Mouse (Mus musculus): ENCODE results near the gene Arhgap23. TPM values are rescaled to one million over a fixed set of nuclear protein-coding genes. Genes with fewer than 3 reads are reported as not detected.

Gene Arhgap23
- polyA plus RNA-seq, 2 experiments, result 7.3 to 17.5 TPM

GRCm38 (mm10) chr11:97463166-97463565 is 47.8 kb downstream of the Arhgap23 start:
- DNase-seq (ENCODE audit: low read depth in 3 of 3, low spot score in 3 of 3) (no peak), ATAC-seq (ENCODE audit: insufficient read depth) (no peak)
- H3K27me3 ChIP-seq (ENCODE audit: control insufficient read depth, insufficient read depth, low read length), result no peaks in the 10 kb centered on the region
- H3K36me3 ChIP-seq (replicated peaks; ENCODE audit: control insufficient read depth, insufficient read depth, low read depth), result peaks cover 96% of the 10 kb centered on the region
- no peaks in the 10 kb centered on the region for H3K4me1 ChIP-seq (replicated peaks; ENCODE audit: control insufficient read depth in 2 of 2, insufficient read depth in 2 of 2, low read length in 1 of 2)
- TF ChIP-seq CTCF (IDR thresholded peaks at IDR 0.05; ENCODE audit: low read depth), result no peak
- TF ChIP-seq EP300 (IDR thresholded peaks at IDR 0.05; ENCODE audit: low read depth), result no peak
- H3K27ac ChIP-seq, result no peak overlapping the region
- H3K4me2 ChIP-seq (ENCODE audit: low read depth), result no peak overlapping the region
- H3K9ac ChIP-seq (replicated peaks), result no peak overlapping the region
- no peak overlapping the region for H3K4me3 ChIP-seq (ENCODE audit: insufficient read depth in 1 of 2, low read depth in 2 of 2, low read length in 2 of 2)
- WGBS (ENCODE audit: insufficient replicate concordance), result 86% methylated on average over 33 of the region's 33 CpGs
- H3K9me3 ChIP-seq (ENCODE audit: control insufficient read depth, low read length), result no peaks in the 10 kb centered on the region

DNA sequence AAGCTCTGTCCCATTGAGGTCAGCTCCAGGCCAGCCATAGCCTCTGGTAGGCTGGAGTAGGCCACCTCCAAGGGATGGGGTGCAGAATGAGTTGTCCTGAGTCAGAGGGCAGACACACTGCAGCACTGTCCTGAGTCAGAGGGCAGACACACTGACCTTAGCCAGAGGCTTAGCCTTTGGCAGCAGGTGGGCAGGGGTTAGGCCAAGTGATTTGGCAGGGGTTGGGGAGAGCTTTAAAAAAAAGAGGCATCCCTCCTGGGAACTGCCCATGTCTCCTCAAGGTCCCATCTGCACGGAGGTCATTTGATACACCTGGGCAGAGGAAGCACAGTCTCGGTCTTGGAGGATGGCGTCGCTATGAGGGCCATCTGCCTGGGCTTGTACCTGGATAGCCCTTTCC is 48.7 kb downstream of the Arhgap23 start:
- TF ChIP-seq CTCF (IDR thresholded peaks at IDR 0.05; ENCODE audit: low read depth) (no peak), EP300 (IDR thresholded peaks at IDR 0.05; ENCODE audit: low read depth) (no peak)
- Histone ChIP-seq H3K4me3 (ENCODE audit: insufficient read depth in 1 of 2, low read depth in 2 of 2, low read length in 2 of 2) (no peak overlapping the region), H3K27me3 (ENCODE audit: control insufficient read depth, insufficient read depth, low read length) (no peaks in the 10 kb centered on the region), H3K27ac (no peak overlapping the region), H3K9me3 (ENCODE audit: control insufficient read depth, low read length) (no peaks in the 10 kb centered on the region), H3K4me2 (ENCODE audit: low read depth) (no peak overlapping the region), H3K4me1 (replicated peaks; ENCODE audit: control insufficient read depth in 2 of 2, insufficient read depth in 2 of 2, low read length in 1 of 2) (no peaks in the 10 kb centered on the region), H3K9ac (replicated peaks) (no peak overlapping the region), H3K36me3 (replicated peaks; ENCODE audit: control insufficient read depth, insufficient read depth, low read depth) (peaks cover 96% of the 10 kb centered on the region)
- 93% methylated on average over 4 of the region's 4 CpGs for WGBS (ENCODE audit: insufficient replicate concordance)
- ATAC-seq (ENCODE audit: insufficient read depth) (no peak), DNase-seq (ENCODE audit: low read depth in 3 of 3, low spot score in 3 of 3) (no peak)

- WGBS (ENCODE audit: insufficient replicate concordance), result 92% methylated on average over 12 of the region's 12 CpGs
- TF ChIP-seq CTCF (IDR thresholded peaks at IDR 0.05; ENCODE audit: low read depth) (no peak), EP300 (IDR thresholded peaks at IDR 0.05; ENCODE audit: low read depth) (no peak)
- no peak overlapping the region for H3K4me2 ChIP-seq (ENCODE audit: low read depth)
- H3K4me3 ChIP-seq (ENCODE audit: insufficient read depth in 1 of 2, low read depth in 2 of 2, low read length in 2 of 2), result no peak overlapping the region
- H3K4me1 ChIP-seq (replicated peaks; ENCODE audit: control insufficient read depth in 2 of 2, insufficient read depth in 2 of 2, low read length in 1 of 2), result no peaks in the 10 kb centered on the region
- H3K9ac ChIP-seq (replicated peaks), result no peak overlapping the region
- H3K36me3 ChIP-seq (replicated peaks; ENCODE audit: control insufficient read depth, insufficient read depth, low read depth), result peaks cover 97% of the 10 kb centered on the region
- DNase-seq (ENCODE audit: low read depth in 3 of 3, low spot score in 3 of 3) (no peak), ATAC-seq (ENCODE audit: insufficient read depth) (no peak)
- H3K9me3 ChIP-seq (ENCODE audit: control insufficient read depth, low read length), result no peaks in the 10 kb centered on the region
- no peaks in the 10 kb centered on the region for H3K27me3 ChIP-seq (ENCODE audit: control insufficient read depth, insufficient read depth, low read length)
- H3K27ac ChIP-seq, result no peak overlapping the region
Observed at GRCm38 (mm10) chr11:97465957-97466356, 50.6 kb downstream of the Arhgap23 start.

DNA sequence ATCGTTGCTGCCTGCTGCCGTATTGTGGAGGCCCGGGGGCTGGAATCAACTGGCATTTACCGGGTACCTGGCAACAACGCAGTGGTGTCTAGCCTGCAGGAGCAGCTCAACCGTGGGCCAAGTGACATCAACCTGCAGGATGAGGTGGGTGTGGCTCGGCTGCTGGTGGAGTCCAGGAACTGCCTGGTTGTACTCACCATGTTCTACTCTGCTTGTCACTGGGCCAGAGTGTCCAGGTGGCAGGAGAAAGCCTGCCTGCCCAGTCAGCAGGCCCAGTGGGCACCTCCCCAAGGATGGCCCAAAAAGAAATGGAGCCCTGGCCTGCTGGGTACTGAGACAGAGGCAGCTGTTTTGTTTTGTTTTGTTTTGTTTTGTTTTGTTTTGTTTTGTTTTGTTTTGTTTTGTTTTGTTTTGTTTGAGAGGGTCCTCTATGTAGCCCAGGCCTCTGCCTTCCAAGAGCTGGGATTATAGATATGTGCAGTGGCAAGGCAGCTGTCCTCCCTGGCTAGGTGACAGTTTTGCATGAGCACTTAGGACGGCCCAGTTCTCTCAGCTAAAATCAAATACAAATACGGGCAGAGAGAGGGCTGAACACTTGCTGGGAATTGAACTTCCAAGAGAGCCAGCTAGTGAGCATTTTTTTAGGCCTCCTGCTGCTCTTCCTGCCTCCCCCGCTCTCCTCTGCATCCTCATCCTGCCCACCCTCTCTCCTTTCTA is 51.3 kb downstream of the Arhgap23 start:
- Histone ChIP-seq H3K4me2 (ENCODE audit: low read depth) (no peak overlapping the region), H3K27ac (no peak overlapping the region), H3K27me3 (ENCODE audit: control insufficient read depth, insufficient read depth, low read length) (no peaks in the 10 kb centered on the region), H3K9ac (replicated peaks) (no peak overlapping the region), H3K9me3 (ENCODE audit: control insufficient read depth, low read length) (no peaks in the 10 kb centered on the region), H3K36me3 (replicated peaks; ENCODE audit: control insufficient read depth, insufficient read depth, low read depth) (peaks cover 97% of the 10 kb centered on the region), H3K4me3 (ENCODE audit: insufficient read depth in 1 of 2, low read depth in 2 of 2, low read length in 2 of 2) (no peak overlapping the region), H3K4me1 (replicated peaks; ENCODE audit: control insufficient read depth in 2 of 2, insufficient read depth in 2 of 2, low read length in 1 of 2) (no peaks in the 10 kb centered on the region)
- WGBS (ENCODE audit: insufficient replicate concordance), result 88% methylated on average over 10 of the region's 10 CpGs
- TF ChIP-seq EP300 (IDR thresholded peaks at IDR 0.05; ENCODE audit: low read depth) (no peak), CTCF (IDR thresholded peaks at IDR 0.05; ENCODE audit: low read depth) (no peak)
- no peak for ATAC-seq (ENCODE audit: insufficient read depth)
- no peak for DNase-seq (ENCODE audit: low read depth in 3 of 3, low spot score in 3 of 3)

GRCm38 (mm10) chr11:97468639-97469287 is 53.4 kb downstream of the Arhgap23 start:
- ATAC-seq (ENCODE audit: insufficient read depth) (peak; percentile 60), DNase-seq (ENCODE audit: low read depth in 3 of 3, low spot score in 3 of 3) (peak; percentile 64 to 69 (median 65))
- Histone ChIP-seq H3K27ac (no peak overlapping the region), H3K4me3 (ENCODE audit: insufficient read depth in 1 of 2, low read depth in 2 of 2, low read length in 2 of 2) (no peak overlapping the region), H3K9ac (replicated peaks) (no peak overlapping the region), H3K9me3 (ENCODE audit: control insufficient read depth, low read length) (no peaks in the 10 kb centered on the region), H3K4me2 (ENCODE audit: low read depth) (no peak overlapping the region), H3K36me3 (replicated peaks; ENCODE audit: control insufficient read depth, insufficient read depth, low read depth) (peaks cover 97% of the 10 kb centered on the region), H3K4me1 (replicated peaks; ENCODE audit: control insufficient read depth in 2 of 2, insufficient read depth in 2 of 2, low read length in 1 of 2) (no peaks in the 10 kb centered on the region), H3K27me3 (ENCODE audit: control insufficient read depth, insufficient read depth, low read length) (no peaks in the 10 kb centered on the region)
- TF ChIP-seq EP300 (IDR thresholded peaks at IDR 0.05; ENCODE audit: low read depth) (no peak), CTCF (IDR thresholded peaks at IDR 0.05; ENCODE audit: low read depth) (peak; percentile 98)
- 57% methylated on average over 14 of the region's 14 CpGs for WGBS (ENCODE audit: insufficient replicate concordance)
